Mouse (Mus musculus): ENCODE data around the gene Scn2b.

DNA sequence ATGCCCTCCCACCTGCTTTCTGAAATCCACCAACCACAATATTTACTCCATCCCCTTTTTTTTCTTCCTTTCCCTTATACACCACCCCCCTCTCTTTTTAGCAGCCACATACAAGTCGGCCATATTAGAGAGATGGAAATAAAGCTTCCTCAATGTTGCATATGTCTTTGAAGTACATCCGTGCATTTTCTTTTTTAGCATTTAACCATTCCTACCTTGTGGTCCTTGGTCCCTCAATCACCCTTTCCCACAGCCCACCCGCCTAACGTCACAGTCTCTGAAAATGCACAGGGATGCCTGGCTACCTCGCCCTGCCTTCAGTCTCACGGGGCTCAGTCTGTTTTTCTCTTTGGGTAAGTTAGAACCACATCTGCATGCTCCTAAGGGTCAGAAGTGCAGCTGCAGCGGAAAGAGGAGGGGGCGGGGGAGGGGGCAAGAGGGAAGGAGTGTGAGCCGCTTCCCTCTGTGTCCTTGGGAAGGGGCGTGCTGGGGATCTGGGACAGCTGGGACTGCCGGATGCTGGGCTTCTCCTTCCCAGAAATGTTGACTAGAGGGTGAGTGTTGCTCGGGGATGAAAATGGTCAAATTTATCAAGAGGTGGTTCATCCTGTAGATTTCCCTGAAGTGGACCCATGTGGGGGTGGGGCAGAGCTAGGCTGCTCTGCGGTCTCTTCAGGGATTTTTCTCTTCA, at the start of gene Scn2b:
- TF ChIP-seq CTCF (IDR thresholded peaks at IDR 0.05; ENCODE audit: insufficient read depth, low read depth, low read length) = no peak
- no peak for TF ChIP-seq POLR2A (IDR thresholded peaks at IDR 0.05; ENCODE audit: insufficient read depth, low read depth, low read length)
